Mouse (Mus musculus): ENCODE data around the gene Lypd5. TPM values are rescaled to one million over a fixed set of nuclear protein-coding genes. Genes with fewer than 3 reads are reported as not detected.

Gene Lypd5
- polyA plus RNA-seq, 1 experiment from 2014 or later = not detected

GRCm38 (mm10) chr7:24327281-24327975 is 21.6 kb upstream of the Lypd5 start:
- H3K4me1 ChIP-seq = peaks cover 12% of the 10 kb centered on the region
- H3K27ac ChIP-seq (replicated peaks) = no peak overlapping the region
- H3K9me3 ChIP-seq = peaks cover 8% of the 10 kb centered on the region
- no peak for ATAC-seq (ENCODE audit: low FRiP score, low read depth)
- 88% methylated on average over 14 of the region's 14 CpGs for WGBS
- no peak overlapping the region for H3K4me3 ChIP-seq
- no peak overlapping the region for H3K9ac ChIP-seq (replicated peaks)
- H3K36me3 ChIP-seq = no peaks in the 10 kb centered on the region
- peaks cover 7% of the 10 kb centered on the region for H3K27me3 ChIP-seq
- no peak overlapping the region for H3K4me2 ChIP-seq (replicated peaks)

GRCm38 (mm10) chr7:24333304-24333986 is 15.6 kb upstream of the Lypd5 start, which contains the start of gene Tescl:
TSS of gene Tescl (minus strand) at chr7:24333936.
- Histone ChIP-seq H3K4me2 (replicated peaks) (no peak within 1 kb of the TSS), H3K4me1 (no peaks in the 10 kb centered on the region), H3K4me3 (no peak within 1 kb of the TSS), H3K27ac (replicated peaks) (no peak within 1 kb of the TSS), H3K9me3 (no peaks in the 10 kb centered on the region), H3K9ac (replicated peaks) (no peak within 1 kb of the TSS), H3K27me3 (peaks cover 27% of the 10 kb centered on the region), H3K36me3 (no peaks in the 10 kb centered on the region)
- 50% methylated on average over 49 of the region's 49 CpGs for WGBS
- ATAC-seq (ENCODE audit: low FRiP score, low read depth) = no peak

- Histone ChIP-seq H3K27ac (replicated peaks) (no peak overlapping the region), H3K9me3 (0 out of 2 replicates have a peak, but pooled peaks cover 5% of the 10 kb centered on the region), H3K36me3 (no peaks in the 10 kb centered on the region), H3K4me2 (replicated peaks) (no peak overlapping the region), H3K9ac (replicated peaks) (no peak overlapping the region), H3K27me3 (peaks cover 27% of the 10 kb centered on the region), H3K4me1 (no peaks in the 10 kb centered on the region), H3K4me3 (no peak overlapping the region)
- 0 out of 2 replicates have a peak, but pooled peaks have one; percentile 19 for ATAC-seq (ENCODE audit: low FRiP score, low read depth)
- 13% methylated on average over 5 of the region's 5 CpGs for WGBS
These were observed 13.2 kb upstream of the Lypd5 start for GRCm38 (mm10) chr7:24335699-24336309.

- Histone ChIP-seq H3K9me3 (0 out of 2 replicates have a peak, but pooled peaks cover 5% of the 10 kb centered on the region), H3K27ac (replicated peaks) (no peak overlapping the region), H3K27me3 (peaks cover 20% of the 10 kb centered on the region), H3K36me3 (no peaks in the 10 kb centered on the region), H3K4me2 (replicated peaks) (no peak overlapping the region), H3K9ac (replicated peaks) (no peak overlapping the region), H3K4me3 (no peak overlapping the region), H3K4me1 (no peaks in the 10 kb centered on the region)
- 36% methylated on average over 2 of the region's 2 CpGs for WGBS
- no peak for ATAC-seq (ENCODE audit: low FRiP score, low read depth)
These were observed 10.8 kb upstream of the Lypd5 start for GRCm38 (mm10) chr7:24338241-24338640.

GRCm38 (mm10) chr7:24343701-24344272 is 5.2 kb upstream of the Lypd5 start:
- H3K27me3 ChIP-seq = no peaks in the 10 kb centered on the region
- H3K9ac ChIP-seq (replicated peaks) = no peak overlapping the region
- 0 out of 2 replicates have a peak, but pooled peaks cover 5% of the 10 kb centered on the region for H3K9me3 ChIP-seq
- no peaks in the 10 kb centered on the region for H3K36me3 ChIP-seq
- no peak for ATAC-seq (ENCODE audit: low FRiP score, low read depth)
- H3K4me3 ChIP-seq = no peak overlapping the region
- no peaks in the 10 kb centered on the region for H3K4me1 ChIP-seq
- WGBS = 78% methylated on average over 7 of the region's 7 CpGs
- H3K27ac ChIP-seq (replicated peaks) = no peak overlapping the region
- H3K4me2 ChIP-seq (replicated peaks) = no peak overlapping the region

GRCm38 (mm10) chr7:24346444-24346843 is 2.6 kb upstream of the Lypd5 start:
- Histone ChIP-seq H3K27ac (replicated peaks) (no peak overlapping the region), H3K4me3 (no peak overlapping the region), H3K9ac (replicated peaks) (no peak overlapping the region), H3K36me3 (no peaks in the 10 kb centered on the region), H3K4me1 (no peaks in the 10 kb centered on the region), H3K9me3 (no peaks in the 10 kb centered on the region), H3K4me2 (replicated peaks) (no peak overlapping the region), H3K27me3 (0 out of 2 replicates have a peak, but pooled peaks cover 3% of the 10 kb centered on the region)
- ATAC-seq (ENCODE audit: low FRiP score, low read depth) = no peak
- 63% methylated on average over 5 of the region's 5 CpGs for WGBS

- no peak overlapping the region for H3K9ac ChIP-seq (replicated peaks)
- H3K4me1 ChIP-seq = no peaks in the 10 kb centered on the region
- no peak overlapping the region for H3K4me3 ChIP-seq
- WGBS = 89% methylated on average over 6 of the region's 6 CpGs
- 0 out of 2 replicates have a peak, but pooled peaks cover 4% of the 10 kb centered on the region for H3K27me3 ChIP-seq
- H3K36me3 ChIP-seq = no peaks in the 10 kb centered on the region
- no peaks in the 10 kb centered on the region for H3K9me3 ChIP-seq
- ATAC-seq (ENCODE audit: low FRiP score, low read depth) = no peak
- H3K27ac ChIP-seq (replicated peaks) = no peak overlapping the region
- no peak overlapping the region for H3K4me2 ChIP-seq (replicated peaks)
These were observed 6.7 kb downstream of the Lypd5 start for GRCm38 (mm10) chr7:24355646-24356045.

- 0 out of 2 replicates have a peak, but pooled peaks cover 4% of the 10 kb centered on the region for H3K27me3 ChIP-seq
- no peak overlapping the region for H3K4me3 ChIP-seq
- no peaks in the 10 kb centered on the region for H3K9me3 ChIP-seq
- no peaks in the 10 kb centered on the region for H3K4me1 ChIP-seq
- H3K27ac ChIP-seq (replicated peaks) = no peak overlapping the region
- no peaks in the 10 kb centered on the region for H3K36me3 ChIP-seq
- WGBS = 83% methylated on average over 10 of the region's 10 CpGs
- H3K9ac ChIP-seq (replicated peaks) = no peak overlapping the region
- H3K4me2 ChIP-seq (replicated peaks) = no peak overlapping the region
- ATAC-seq (ENCODE audit: low FRiP score, low read depth) = no peak
These were observed 7.1 kb downstream of the Lypd5 start for GRCm38 (mm10) chr7:24356081-24356480.

GRCm38 (mm10) chr7:24357899-24358298 is 8.9 kb downstream of the Lypd5 start:
- H3K27me3 ChIP-seq = peaks cover 7% of the 10 kb centered on the region
- no peaks in the 10 kb centered on the region for H3K4me1 ChIP-seq
- no peaks in the 10 kb centered on the region for H3K9me3 ChIP-seq
- H3K27ac ChIP-seq (replicated peaks) = no peak overlapping the region
- H3K4me2 ChIP-seq (replicated peaks) = no peak overlapping the region
- H3K36me3 ChIP-seq = no peaks in the 10 kb centered on the region
- no peak for ATAC-seq (ENCODE audit: low FRiP score, low read depth)
- 55% methylated on average over 4 of the region's 4 CpGs for whole genome bisulfite sequencing
- H3K9ac ChIP-seq (replicated peaks) = no peak overlapping the region
- H3K4me3 ChIP-seq = no peak overlapping the region

- H3K27me3 ChIP-seq = peaks cover 13% of the 10 kb centered on the region
- 28% methylated on average over 9 of the region's 9 CpGs for WGBS
- no peaks in the 10 kb centered on the region for H3K9me3 ChIP-seq
- H3K4me2 ChIP-seq (replicated peaks) = no peak overlapping the region
- ATAC-seq (ENCODE audit: low FRiP score, low read depth) = no peak
- H3K36me3 ChIP-seq = no peaks in the 10 kb centered on the region
- no peak overlapping the region for H3K9ac ChIP-seq (replicated peaks)
- H3K4me1 ChIP-seq = no peaks in the 10 kb centered on the region
- no peak overlapping the region for H3K27ac ChIP-seq (replicated peaks)
- H3K4me3 ChIP-seq = no peak overlapping the region
These were observed 10.3 kb downstream of the Lypd5 start for GRCm38 (mm10) chr7:24359269-24359668.

- Histone ChIP-seq H3K27me3 (peaks cover 13% of the 10 kb centered on the region), H3K4me2 (replicated peaks) (no peak overlapping the region), H3K36me3 (no peaks in the 10 kb centered on the region), H3K9ac (replicated peaks) (no peak overlapping the region), H3K4me3 (no peak overlapping the region), H3K9me3 (no peaks in the 10 kb centered on the region), H3K27ac (replicated peaks) (no peak overlapping the region), H3K4me1 (no peaks in the 10 kb centered on the region)
- ATAC-seq (ENCODE audit: low FRiP score, low read depth) = no peak
- WGBS = 67% methylated on average over 4 of the region's 4 CpGs
These were observed 12.0 kb downstream of the Lypd5 start for GRCm38 (mm10) chr7:24361001-24361400.

GRCm38 (mm10) chr7:24363228-24363627 is 14.2 kb downstream of the Lypd5 start:
- no peaks in the 10 kb centered on the region for H3K36me3 ChIP-seq
- H3K9me3 ChIP-seq = no peaks in the 10 kb centered on the region
- 31% methylated on average over 6 of the region's 7 CpGs for WGBS
- peaks cover 13% of the 10 kb centered on the region for H3K27me3 ChIP-seq
- ATAC-seq (ENCODE audit: low FRiP score, low read depth) = no peak
- no peaks in the 10 kb centered on the region for H3K4me1 ChIP-seq
- no peak overlapping the region for H3K4me3 ChIP-seq
- no peak overlapping the region for H3K4me2 ChIP-seq (replicated peaks)
- H3K27ac ChIP-seq (replicated peaks) = no peak overlapping the region
- no peak overlapping the region for H3K9ac ChIP-seq (replicated peaks)
